Mouse (Mus musculus): ENCODE data around the gene Gm43720. TPM values are rescaled to one million over a fixed set of nuclear protein-coding genes. Genes with fewer than 3 reads are reported as not detected.
"Not testable (repeated sequence)": the region's sequence is repeated elsewhere in the genome, so short reads cannot be mapped to it uniquely, and the experiment has no call there.

Gm43720 gene
- total RNA-seq, 2 experiments from 2014 or later, result not detected

- DNase-seq (ENCODE audit: low spot score in 2 of 2), result no peak
Measured at GRCm38 (mm10) chr5:138219864-138220263, 59.9 kb downstream of the Gm43720 start.

GRCm38 (mm10) chr5:138216632-138217031 is 63.1 kb downstream of the Gm43720 start:
- not testable (repeated sequence) for DNase-seq (ENCODE audit: low spot score in 2 of 2)

Other genes with a start within 250 kb of the Gm43720 start
- gene Smok3c, start 226.8 kb downstream of the Gm43720 start, total RNA-seq (2021), result not detected
- gene Zkscan1, start 194.9 kb downstream of the Gm43720 start, total RNA-seq (2021), result 10 to 100 TPM; 49.4 to 53.5 TPM
- gene Zscan21, start 163.1 kb downstream of the Gm43720 start, total RNA-seq (2021), result 10 to 100 TPM; 26.2 to 26.6 TPM
- 10 to 100 TPM; 19.5 to 21.6 TPM for gene Zfp113, start 124.2 kb downstream of the Gm43720 start, total RNA-seq (2021)
- gene Cops6, start 118.9 kb downstream of the Gm43720 start, total RNA-seq (2021), result 100 to 1,000 TPM; 145 to 147 TPM
- 10 to 100 TPM; 46.0 to 47.2 TPM for gene Ap4m1, start 108.0 kb downstream of the Gm43720 start, total RNA-seq (2021)
- gene Mcm7, start 107.5 kb downstream of the Gm43720 start, total RNA-seq (2021), result 100 to 1,000 TPM; 102 to 116 TPM
- gene Taf6, start 92.5 kb downstream of the Gm43720 start, total RNA-seq (2021), result 10 to 100 TPM; 35.6 to 39.2 TPM
- gene Cnpy4, start 92.5 kb downstream of the Gm43720 start, total RNA-seq (2021), result 10 to 100 TPM; 29.9 to 31.1 TPM
- 10 to 100 TPM in 1 of 2 experiments, 1 to 10 TPM in 1; 9.9 to 10.2 TPM for gene Mblac1, start 85.6 kb downstream of the Gm43720 start, total RNA-seq (2021)
- gene Nxpe5, start 54.1 kb downstream of the Gm43720 start, total RNA-seq (2021), result under 1 TPM; 0.70 to 0.85 TPM
- 10 to 100 TPM; 65.5 to 69.9 TPM for gene Lamtor4, start 24.5 kb downstream of the Gm43720 start, total RNA-seq (2021)
- gene BC037034, start 15.9 kb downstream of the Gm43720 start, total RNA-seq (2021), result 10 to 100 TPM; 27.3 to 28.1 TPM
- gene Gal3st4, start 7.1 kb downstream of the Gm43720 start, total RNA-seq (2021), result under 1 TPM; 0.54 to 0.64 TPM
- 1 to 10 TPM; 3.5 to 6.7 TPM for gene Gpc2, start within 50 bp of the Gm43720 start, total RNA-seq (2021)
- gene Stag3, start 282 bp upstream of the Gm43720 start, total RNA-seq (2021), result 1 to 10 TPM in 1 of 2 experiments, under 1 TPM in 1; 0.53 to 1.5 TPM
- gene Pvrig, start 62.0 kb upstream of the Gm43720 start, total RNA-seq (2021), result under 1 TPM in 1 of 2 experiments, not detected in 1; 0.28 TPM
- gene Zfp157, start 161.5 kb upstream of the Gm43720 start, total RNA-seq (2021), result 10 to 100 TPM; 19.6 to 20.4 TPM